ENCODE assay signal across 8 mouse cellular contexts in genomic region chr7:82868309-82869230, GRCm38 (mm10). TPM values are rescaled to one million over a fixed set of nuclear protein-coding genes. Genes with fewer than 3 reads are reported as not detected.
DNase-seq lines count a peak whose midpoint lies in the region; ATAC-seq and TF ChIP-seq lines count a peak whose summit lies in the region.

No protein-coding gene starts in this region.

- peaks cover 18% of the 10 kb centered on the region for H3K36me3 ChIP-seq in forebrain, postnatal 0 days (ENCODE audit: insufficient read depth)
- H3K36me3 ChIP-seq in hindbrain, embryonic 14.5 days (replicated peaks; ENCODE audit: control insufficient read depth, insufficient read depth), result peaks cover 36% of the 10 kb centered on the region

- peak overlapping the region; percentile 100 for H3K9ac ChIP-seq in forebrain, postnatal 0 days
- H3K9ac ChIP-seq in hindbrain, embryonic 14.5 days, result peak overlapping the region; percentile 100

- no peaks in the 10 kb centered on the region for H3K27me3 ChIP-seq in forebrain, postnatal 0 days (ENCODE audit: insufficient read depth, low read length)
- no peaks in the 10 kb centered on the region for H3K27me3 ChIP-seq in hindbrain, embryonic 14.5 days (ENCODE audit: control insufficient read depth, insufficient read depth, low read length)

- peaks cover 8% of the 10 kb centered on the region for H3K4me1 ChIP-seq in forebrain, postnatal 0 days (ENCODE audit: insufficient read depth)
- H3K4me1 ChIP-seq in hindbrain, embryonic 14.5 days (replicated peaks; ENCODE audit: control insufficient read depth, insufficient read depth, low read length), result peaks cover 26% of the 10 kb centered on the region

- no peak for TF ChIP-seq CTCF in forebrain, postnatal 0 days (IDR thresholded peaks at IDR 0.05; ENCODE audit: low read depth)

- H3K4me3 ChIP-seq in forebrain, postnatal 0 days (ENCODE audit: low read depth, low read length), result peak overlapping the region; percentile 94
- H3K4me3 ChIP-seq in hindbrain, embryonic 14.5 days (replicated peaks; ENCODE audit: low read length), result peak overlapping the region; percentile 97

- WGBS in forebrain, postnatal 0 days, result 1% methylated on average over 56 of the region's 56 CpGs
- whole genome bisulfite sequencing in hindbrain, embryonic 14.5 days, result under 1% methylated on average over 56 of the region's 56 CpGs

- peak overlapping the region; percentile 100 for H3K27ac ChIP-seq in forebrain, postnatal 0 days (ENCODE audit: low read depth, low read length)
- H3K27ac ChIP-seq in hindbrain, embryonic 14.5 days, result peak overlapping the region; percentile 100

- H3K4me2 ChIP-seq in forebrain, postnatal 0 days (ENCODE audit: low read depth), result peak overlapping the region; percentile 82
- H3K4me2 ChIP-seq in hindbrain, embryonic 14.5 days (replicated peaks), result peak overlapping the region; percentile 94

- ATAC-seq in forebrain, postnatal 0 days, result no peak
- ATAC-seq in hindbrain, embryonic 14.5 days (ENCODE audit: low FRiP score), result no peak
- ATAC-seq in activated CD4-positive, CD25-positive, alpha-beta regulatory T cell, adult 4 months, result no peak

- H3K9me3 ChIP-seq in forebrain, postnatal 0 days (ENCODE audit: low read length), result no peaks in the 10 kb centered on the region
- no peaks in the 10 kb centered on the region for H3K9me3 ChIP-seq in hindbrain, embryonic 14.5 days (ENCODE audit: control insufficient read depth, low read length)

- peak; percentile 57 for DNase-seq in R1 (ENCODE audit: low read depth, low spot score)
- peak; percentile 33 to 44 for DNase-seq in cerebellum, adult 18-20 months
- peak; percentile 84 for DNase-seq in forebrain, postnatal 0 days
- DNase-seq in hindbrain, embryonic 14.5 days (ENCODE audit: low spot score), result peak; percentile 67
- peak; percentile 28 to 55 for DNase-seq in left cerebral cortex, adult 9 months (ENCODE audit: low spot score in 2 of 2)
- peak; percentile 76 for DNase-seq in mesoderm, embryonic 11.5 days (ENCODE audit: low read depth, low spot score)
- peak; percentile 57 for DNase-seq in right cerebral cortex, postnatal 4 days

RNA-seq across cellular contexts. Expression of gene Mex3b, which starts 1.4 kb away (rescaled TPM):
- total RNA-seq in forebrain, postnatal 0 days (2014; rRNA removed), result 111 and 141 TPM in 2 replicates
- 22.8 and 24.5 TPM in 2 replicates for polyA plus RNA-seq in forebrain, postnatal 0 days (2015; fragmentation: Nextera tagmentation; extraction: Ambion mirVana)
- 35.0 and 36.1 TPM in 2 replicates for polyA plus RNA-seq in hindbrain, embryonic 14.5 days (2014; fragmentation: Nextera tagmentation; extraction: Ambion mirVana)
- polyA plus RNA-seq in activated CD4-positive, CD25-positive, alpha-beta regulatory T cell, adult 4 months (2017; shearing (Covaris generic)), result 1 to 10 TPM; 2.1 to 2.5 TPM
